Mouse (Mus musculus) embryonic facial prominence, embryonic 11.5 days (tissue): ENCODE results near the gene Pdzk1ip1. TPM values are rescaled to one million over a fixed set of nuclear protein-coding genes. Genes with fewer than 3 reads are reported as not detected.

Experiments
- polyA plus RNA-seq: library from polyadenylated mRNA; unstranded; fragments of >200 nt; fragmentation: Nextera tagmentation; extraction: Ambion mirVana; gene quantifications from 2 replicates; pipeline ENCODE4 v1.2.1, GENCODE M21; 2014

Pdzk1ip1 gene
- polyA plus RNA-seq, 1 experiment from 2014 or later = 11.3 TPM

Other genes starting within 250 kb of the Pdzk1ip1 start
- 2.7 and 3.6 TPM in 2 replicates for gene Foxd2, start 179.8 kb upstream of the Pdzk1ip1 start, polyA plus RNA-seq
- gene Foxe3, start 162.7 kb upstream of the Pdzk1ip1 start, polyA plus RNA-seq = 1.1 and 3.1 TPM in 2 replicates
- gene Cmpk1, start 101.5 kb upstream of the Pdzk1ip1 start, polyA plus RNA-seq = 120 and 132 TPM in 2 replicates
- gene Stil, start 88.5 kb upstream of the Pdzk1ip1 start, polyA plus RNA-seq = 23.1 and 25.1 TPM in 2 replicates
- gene Tal1, start 32.3 kb upstream of the Pdzk1ip1 start, polyA plus RNA-seq = 4.8 and 5.3 TPM in 2 replicates
- gene Cyp4x1, start 45.6 kb downstream of the Pdzk1ip1 start, polyA plus RNA-seq = 0.42 and 0.50 TPM in 2 replicates
- not detected in 2 replicates for gene Cyp4a29, start 153.4 kb downstream of the Pdzk1ip1 start, polyA plus RNA-seq
- gene Cyp4a12a, start 210.3 kb downstream of the Pdzk1ip1 start, polyA plus RNA-seq = not detected in 2 replicates